Mouse (Mus musculus) naive thymus-derived CD4-positive, alpha-beta T cell, adult 2 months (primary cell): ENCODE data around the gene Polr3b.

Experiments used
- DNase-seq: peaks from one replicate; pipeline ENCODE4 v3.0.0-alpha.2; 2011; ENCODE audit warnings: low read depth

The Polr3b gene

GRCm38 (mm10) chr10:84760118-84761111, 138.3 kb downstream of the Polr3b start:
- no peak for DNase-seq

- peak; percentile 66 for DNase-seq
These were observed 146.7 kb downstream of the Polr3b start for GRCm38 (mm10) chr10:84768766-84769165.

- DNase-seq: no peak
These were observed 150.5 kb downstream of the Polr3b start for GRCm38 (mm10) chr10:84772380-84773130.

GRCm38 (mm10) chr10:84773889-84774288, 151.8 kb downstream of the Polr3b start:
- no peak for DNase-seq

- DNase-seq: peak; percentile 40
These were observed 152.5 kb downstream of the Polr3b start for GRCm38 (mm10) chr10:84774573-84774972.
